Mouse (Mus musculus): Measurements from ENCODE around the gene Dock10.

- no peak for TF ChIP-seq CTCF (IDR thresholded peaks at IDR 0.05; ENCODE audit: low read depth, low read length)
- no peak for TF ChIP-seq POLR2A (IDR thresholded peaks at IDR 0.05; ENCODE audit: borderline replicate concordance, low read depth, low read length)
Observed at GRCm38 (mm10) chr1:80718666-80719065, 39.7 kb downstream of the Dock10 start.

All from bone marrow macrophage, adult 2 months (primary cell).